14 mouse cellular contexts compared by ENCODE assay signal in genomic region chr3:9568565-9569228, GRCm38 (mm10). TPM values are rescaled to one million over a fixed set of nuclear protein-coding genes. Genes with fewer than 3 reads are reported as not detected.
DNase-seq lines count a peak whose midpoint lies in the region; ATAC-seq and TF ChIP-seq lines count a peak whose summit lies in the region.
"Had no signal": no experiment of that assay in that cellular context is flagged by ENCODE, and none has a peak within 500 bp of the region (broad histone marks: within the 10 kb centered on the region; RNA-seq: fewer than 3 reads in every experiment).

No protein-coding gene starts in this region.

- no peak for DNase-seq in forebrain, postnatal 0 days
- peak; percentile 48 to 62 for DNase-seq in cerebellum, postnatal 14 days
- DNase-seq in lung, postnatal 36 days: no peak
- DNase-seq in right cerebral cortex, postnatal 10 days (ENCODE audit: low spot score in 2 of 2): no peak
- DNase-seq in heart, postnatal 14 days: no peak
- DNase-seq: gastrocnemius, postnatal 25 days; liver had no signal

- peaks cover 5% of the 10 kb centered on the region; the same call in 1 of the 2 replicates for H3K4me1 ChIP-seq in forebrain, postnatal 0 days (ENCODE audit: insufficient read depth)
- H3K4me1 ChIP-seq in forebrain, embryonic 12.5 days: peaks cover 18% of the 10 kb centered on the region
- H3K4me1 ChIP-seq in bone marrow macrophage, adult 2 months (ENCODE audit: control insufficient read depth, insufficient read depth, low read length): peaks cover 36% of the 10 kb centered on the region

- H3K27me3 ChIP-seq in forebrain, postnatal 0 days (ENCODE audit: insufficient read depth, low read length): no peaks in the 10 kb centered on the region
- no peaks in the 10 kb centered on the region for H3K27me3 ChIP-seq in forebrain, embryonic 12.5 days
- H3K27me3 ChIP-seq: heart, embryonic 15.5 days had no signal

- H3K79me2 ChIP-seq in macrophage (ENCODE audit: inconsistent target): peaks cover 78% of the 10 kb centered on the region; the same call in 1 of the 2 replicates

- intact Hi-C loops in heart, postnatal 14 days (cut with DNase I): no loop called here

- no peak overlapping the region for H3K9ac ChIP-seq in forebrain, postnatal 0 days
- no peak overlapping the region for H3K9ac ChIP-seq in forebrain, embryonic 12.5 days
- H3K9ac ChIP-seq: heart, embryonic 15.5 days had no signal

- WGBS in forebrain, postnatal 0 days: 49% methylated on average over 10 of the region's 10 CpGs
- 66% methylated on average over 10 of the region's 10 CpGs for WGBS in forebrain, embryonic 12.5 days
- 68% methylated on average over 10 of the region's 10 CpGs for WGBS in macrophage (ENCODE audit: missing documents)

- no peak for TF ChIP-seq CTCF in forebrain, postnatal 0 days (IDR thresholded peaks at IDR 0.05; ENCODE audit: low read depth)
- TF ChIP-seq CTCF in bone marrow macrophage, adult 2 months (IDR thresholded peaks at IDR 0.05; ENCODE audit: low read depth, low read length): no peak

- no peak overlapping the region for H3K4me2 ChIP-seq in forebrain, postnatal 0 days (ENCODE audit: low read depth)
- no peak overlapping the region for H3K4me2 ChIP-seq in forebrain, embryonic 12.5 days
- H3K4me2 ChIP-seq: heart, embryonic 15.5 days had no signal

- peak overlapping the region; percentile 15; the same call in 1 of the 2 replicates for H3K27ac ChIP-seq in forebrain, postnatal 0 days (ENCODE audit: low read depth, low read length)
- no peak overlapping the region for H3K27ac ChIP-seq in forebrain, embryonic 12.5 days
- no peak overlapping the region for H3K27ac ChIP-seq in bone marrow macrophage, adult 2 months (ENCODE audit: insufficient read depth, low read depth, low read length)
- peak overlapping the region; percentile 34; the same call in 1 of the 2 replicates for H3K27ac ChIP-seq in macrophage
- H3K27ac ChIP-seq: heart, embryonic 15.5 days; stomach, postnatal 0 days had no signal

- H3K36me3 ChIP-seq in forebrain, postnatal 0 days (ENCODE audit: insufficient read depth): no peaks in the 10 kb centered on the region
- H3K36me3 ChIP-seq in forebrain, embryonic 12.5 days (replicated peaks): no peaks in the 10 kb centered on the region
- H3K36me3 ChIP-seq in macrophage (ENCODE audit: inconsistent target): no peaks in the 10 kb centered on the region; the same call in 1 of the 2 replicates
- H3K36me3 ChIP-seq: heart, embryonic 15.5 days had no signal

- no peaks in the 10 kb centered on the region for H3K9me3 ChIP-seq in forebrain, postnatal 0 days (ENCODE audit: low read length)
- H3K9me3 ChIP-seq in forebrain, embryonic 12.5 days: no peaks in the 10 kb centered on the region
- H3K9me3 ChIP-seq: heart, embryonic 15.5 days had no signal

- TF ChIP-seq POLR2A in bone marrow macrophage, adult 2 months (IDR thresholded peaks at IDR 0.05; ENCODE audit: borderline replicate concordance, low read depth, low read length): no peak

- H3K4me3 ChIP-seq in forebrain, postnatal 0 days (ENCODE audit: low read depth, low read length): no peak overlapping the region
- no peak overlapping the region for H3K4me3 ChIP-seq in forebrain, embryonic 12.5 days (replicated peaks)
- H3K4me3 ChIP-seq in bone marrow macrophage, adult 2 months (ENCODE audit: insufficient read depth, low read length): peak overlapping the region; percentile 16
- no peak overlapping the region for H3K4me3 ChIP-seq in macrophage (ENCODE audit: inconsistent target)
- H3K4me3 ChIP-seq: heart, embryonic 15.5 days had no signal

- ATAC-seq in forebrain, postnatal 0 days: no peak
- ATAC-seq in forebrain, embryonic 12.5 days (ENCODE audit: low FRiP score): no peak
- ATAC-seq: intestine, postnatal 0 days; lung, postnatal 0 days had no signal

RNA-seq across cellular contexts. Expression of gene Zfp704, which starts 41.2 kb away (rescaled TPM):
- 63.6 and 70.4 TPM in 2 replicates for total RNA-seq in forebrain, postnatal 0 days (2014; rRNA removed)
- 6.5 and 13.0 TPM in 2 replicates for polyA plus RNA-seq in forebrain, postnatal 0 days (2015; fragmentation: Nextera tagmentation; extraction: Ambion mirVana)
- polyA plus RNA-seq in forebrain, embryonic 12.5 days (2016; fragmentation: Nextera tagmentation; extraction: Ambion mirVana): 9.2 and 10.0 TPM in 2 replicates
- 10.5 TPM in 2 replicates for polyA plus RNA-seq in bone marrow macrophage, adult 2 months (2012; ENCODE audit: insufficient read depth, insufficient read length, missing spikeins)
- 10 to 100 TPM in 25 of 26 experiments, 1 to 10 TPM in 1; 9.3 to 91.9 (median 37.5) TPM for total RNA-seq in macrophage (2018; cell fraction: chromatin; rRNA removed)
- total RNA-seq in macrophage (2018; cell fraction: cytosol; rRNA removed): 10 to 100 TPM in 13 of 26 experiments, 1 to 10 TPM in 13; 5.5 to 26.0 (median 10.3) TPM
- total RNA-seq in macrophage (2018; cell fraction: nucleus; rRNA removed): 10 to 100 TPM in 25 of 26 experiments, 1 to 10 TPM in 1; 9.2 to 81.8 (median 26.6) TPM
- 5.2 to 12.9 TPM (median 12.6 TPM) in 3 replicates for polyA plus RNA-seq in macrophage (2018)
- total RNA-seq in heart, postnatal 14 days (2021): 10 to 100 TPM; 17.5 to 18.0 TPM

Comparison
In these comparisons a context has a peak if more than half of its experiments do, and no peak if none do; other contexts are left out.
1. H3K27ac ChIP-seq: peak in forebrain, postnatal 0 days (single experiment) and macrophage (single experiment); none in forebrain, embryonic 12.5 days (single experiment) and bone marrow macrophage, adult 2 months (single experiment).
2. DNase-seq: peak in cerebellum, postnatal 14 days (2 of 2); none in forebrain, postnatal 0 days (single experiment), lung, postnatal 36 days (single experiment), right cerebral cortex, postnatal 10 days (0 of 2) and heart, postnatal 14 days (0 of 2).